Mouse (Mus musculus) stomach, postnatal 0 days (tissue): ENCODE data around the gene Gramd4.

Experiments used
- CTCF ChIP-seq: IDR thresholded peaks from 2 replicates; pipeline ENCODE4 v1.5.1; 2016; ENCODE audit warnings: antibody characterized with exemption, low read depth, mild to moderate bottlenecking, moderate library complexity
- EP300 ChIP-seq: optimal IDR thresholded peaks from 2 replicates; pipeline ENCODE3; 2016; ENCODE audit warnings: antibody characterized with exemption

DNA sequence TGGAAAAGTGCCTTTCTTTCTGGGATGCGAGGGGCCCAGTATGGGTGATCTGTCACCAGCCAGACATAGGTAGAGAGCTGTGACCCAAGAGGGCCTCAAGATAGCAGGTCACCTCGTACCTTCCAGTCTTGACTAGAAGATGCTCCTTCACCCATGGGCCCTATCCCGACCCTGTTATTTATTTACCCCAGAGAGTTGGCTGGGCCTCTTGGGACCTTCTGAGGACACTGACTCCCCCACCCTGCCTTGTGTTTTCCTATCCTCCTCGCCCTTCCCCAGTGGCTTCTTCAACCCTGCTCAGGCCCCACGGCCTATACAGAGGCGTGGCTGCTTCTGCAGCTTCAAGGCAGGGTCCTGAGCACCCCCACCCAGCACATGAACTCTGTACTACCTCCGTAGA, 61.7 kb downstream of the Gramd4 start:
- TF ChIP-seq CTCF = no peak
- no peak for TF ChIP-seq EP300
